Mouse (Mus musculus) erythroblast, embryonic 14.5 days (primary cell): ENCODE measurements around the gene Plxna2. TPM values are rescaled to one million over a fixed set of nuclear protein-coding genes. Genes with fewer than 3 reads are reported as not detected.

Source experiments
- H3K27me3 ChIP-seq: 2 replicates; pipeline ENCODE4 v1.6.1; 2012; ENCODE audit warnings: inconsistent platforms; ENCODE audit not compliant: control insufficient read depth
- H3K36me3 ChIP-seq: 2 replicates; pipeline ENCODE4 v1.6.1; 2012; ENCODE audit warnings: mild to moderate bottlenecking, inconsistent platforms; ENCODE audit not compliant: control insufficient read depth
- H3K4me1 ChIP-seq: 2 replicates; pipeline ENCODE4 v1.6.1; 2012; ENCODE audit warnings: inconsistent platforms; ENCODE audit not compliant: control insufficient read depth
- H3K4me3 ChIP-seq: replicated peaks from 2 replicates; pipeline ENCODE3; 2012; ENCODE audit warnings: moderate library complexity, mild to moderate bottlenecking, inconsistent platforms
- H3K9me3 ChIP-seq: 2 replicates; pipeline ENCODE4 v1.6.1; 2012; ENCODE audit warnings: low read length, inconsistent platforms, mixed read lengths; ENCODE audit not compliant: control insufficient read depth
- GATA1 ChIP-seq: IDR thresholded peaks from 2 replicates; pipeline ENCODE4 v1.6.1; 2012; ENCODE audit warnings: low read length, inconsistent platforms, mixed read lengths
- TAL1 ChIP-seq: IDR thresholded peaks from 3 replicates; pipeline ENCODE4 v1.6.1; 2012; ENCODE audit warnings: low read length, inconsistent platforms, mixed read lengths
- polyA plus RNA-seq: library from polyadenylated mRNA; stranded (reverse); fragments of >175 nt; gene quantifications from 2 replicates; pipeline ENCODE4 v1.2.3, GENCODE M21; 2012

The Plxna2 gene
- polyA plus RNA-seq, 1 experiment, result 0.06 TPM

GRCm38 (mm10) chr1:194828316-194828715 is 210.3 kb downstream of the Plxna2 start:
- no peaks in the 10 kb centered on the region for H3K9me3 ChIP-seq
- TF ChIP-seq GATA1, result no peak
- TF ChIP-seq TAL1, result no peak
- no peaks in the 10 kb centered on the region for H3K27me3 ChIP-seq
- no peaks in the 10 kb centered on the region for H3K4me1 ChIP-seq
- no peaks in the 10 kb centered on the region for H3K36me3 ChIP-seq
- no peak overlapping the region for H3K4me3 ChIP-seq

- Histone ChIP-seq H3K4me3 (no peak overlapping the region), H3K27me3 (no peaks in the 10 kb centered on the region), H3K4me1 (peaks cover 2% of the 10 kb centered on the region; the same call in 1 of the 2 replicates), H3K9me3 (no peaks in the 10 kb centered on the region), H3K36me3 (no peaks in the 10 kb centered on the region)
- TF ChIP-seq GATA1 (no peak), TAL1 (no peak)
These were observed 217.2 kb downstream of the Plxna2 start for GRCm38 (mm10) chr1:194835238-194835637.

- H3K36me3 ChIP-seq, result no peaks in the 10 kb centered on the region
- H3K27me3 ChIP-seq, result no peaks in the 10 kb centered on the region
- H3K4me3 ChIP-seq, result no peak overlapping the region
- H3K9me3 ChIP-seq, result no peaks in the 10 kb centered on the region
- no peak for TF ChIP-seq TAL1
- TF ChIP-seq GATA1, result no peak
- H3K4me1 ChIP-seq, result peaks cover 2% of the 10 kb centered on the region; the same call in 1 of the 2 replicates
These were observed 218.2 kb downstream of the Plxna2 start for GRCm38 (mm10) chr1:194836182-194836581.

- no peak for TF ChIP-seq TAL1
- no peak for TF ChIP-seq GATA1
- H3K36me3 ChIP-seq, result no peaks in the 10 kb centered on the region
- H3K4me1 ChIP-seq, result peaks cover 2% of the 10 kb centered on the region; the same call in 1 of the 2 replicates
- H3K4me3 ChIP-seq, result no peak overlapping the region
- H3K9me3 ChIP-seq, result no peaks in the 10 kb centered on the region
- no peaks in the 10 kb centered on the region for H3K27me3 ChIP-seq
These were observed 218.7 kb downstream of the Plxna2 start for GRCm38 (mm10) chr1:194836671-194837070.

GRCm38 (mm10) chr1:194839230-194839910 is 221.4 kb downstream of the Plxna2 start:
- H3K9me3 ChIP-seq, result no peaks in the 10 kb centered on the region
- no peak for TF ChIP-seq GATA1
- TF ChIP-seq TAL1, result no peak
- no peaks in the 10 kb centered on the region for H3K36me3 ChIP-seq
- no peak overlapping the region for H3K4me3 ChIP-seq
- no peaks in the 10 kb centered on the region for H3K27me3 ChIP-seq
- H3K4me1 ChIP-seq, result peaks cover 2% of the 10 kb centered on the region; the same call in 1 of the 2 replicates

GRCm38 (mm10) chr1:194843020-194843419 is 225.0 kb downstream of the Plxna2 start:
- Histone ChIP-seq H3K27me3 (no peaks in the 10 kb centered on the region), H3K36me3 (no peaks in the 10 kb centered on the region), H3K4me3 (no peak overlapping the region), H3K9me3 (no peaks in the 10 kb centered on the region), H3K4me1 (peaks cover 2% of the 10 kb centered on the region; the same call in 1 of the 2 replicates)
- TF ChIP-seq TAL1 (no peak), GATA1 (no peak)

GRCm38 (mm10) chr1:194847014-194847413 is 229.0 kb downstream of the Plxna2 start:
- no peaks in the 10 kb centered on the region for H3K36me3 ChIP-seq
- no peak overlapping the region for H3K4me3 ChIP-seq
- no peaks in the 10 kb centered on the region for H3K27me3 ChIP-seq
- no peaks in the 10 kb centered on the region for H3K9me3 ChIP-seq
- TF ChIP-seq TAL1, result no peak
- TF ChIP-seq GATA1, result no peak
- no peaks in the 10 kb centered on the region for H3K4me1 ChIP-seq

GRCm38 (mm10) chr1:194851242-194852064 is 233.4 kb downstream of the Plxna2 start:
- no peak overlapping the region for H3K4me3 ChIP-seq
- H3K9me3 ChIP-seq, result no peaks in the 10 kb centered on the region
- no peak for TF ChIP-seq TAL1
- no peak for TF ChIP-seq GATA1
- no peaks in the 10 kb centered on the region for H3K27me3 ChIP-seq
- no peaks in the 10 kb centered on the region for H3K36me3 ChIP-seq
- no peaks in the 10 kb centered on the region for H3K4me1 ChIP-seq

GRCm38 (mm10) chr1:194852065-194852358 is 234.0 kb downstream of the Plxna2 start:
- no peak for TF ChIP-seq GATA1
- TF ChIP-seq TAL1, result no peak
- Histone ChIP-seq H3K4me1 (no peaks in the 10 kb centered on the region), H3K27me3 (no peaks in the 10 kb centered on the region), H3K4me3 (no peak overlapping the region), H3K36me3 (no peaks in the 10 kb centered on the region), H3K9me3 (no peaks in the 10 kb centered on the region)
